Comparison of ENCODE assay signal across 9 mouse cellular contexts in genomic region chr13:20306180-20307177, GRCm38 (mm10).
DNase-seq lines count a peak whose midpoint lies in the region; ATAC-seq and TF ChIP-seq lines count a peak whose summit lies in the region.
"Had no signal": no experiment of that assay in that cellular context is flagged by ENCODE, and none has a peak within 500 bp of the region (broad histone marks: within the 10 kb centered on the region; RNA-seq: fewer than 3 reads in every experiment).

No protein-coding gene starts in this region.

- no peaks in the 10 kb centered on the region for H3K36me3 ChIP-seq in kidney, embryonic 14.5 days (ENCODE audit: control insufficient read depth, insufficient read depth, low read length)
- H3K36me3 ChIP-seq: limb, embryonic 13.5 days had no signal

- peak; percentile 35 to 49 for DNase-seq in cerebellum, adult 2 months
- no peak for DNase-seq in cerebellum, postnatal 10 days
- peak; percentile 85 for DNase-seq in 3T3-L1 (ENCODE audit: low read depth, low spot score)
- DNase-seq in left cerebral cortex, adult 2 months (ENCODE audit: extremely low spot score in 1 of 2, low spot score in 2 of 2) = peak; percentile 33 to 35
- DNase-seq in lung, postnatal 10 days = no peak
- no peak for DNase-seq in lung, postnatal 14 days

- no peak for TF ChIP-seq POLR2A in cerebellum, adult 2 months (IDR thresholded peaks at IDR 0.05; ENCODE audit: borderline replicate concordance, insufficient read depth, low read length)

- WGBS in cerebellum, adult 2 months = 32% methylated on average over 5 of the region's 5 CpGs
- WGBS in kidney, embryonic 14.5 days = 66% methylated on average over 5 of the region's 5 CpGs

- no peak overlapping the region for H3K4me2 ChIP-seq in kidney, embryonic 14.5 days (replicated peaks; ENCODE audit: low read depth, low read length)
- H3K4me2 ChIP-seq: limb, embryonic 13.5 days had no signal

- no peaks in the 10 kb centered on the region for H3K27me3 ChIP-seq in cerebellum, adult 2 months (ENCODE audit: control insufficient read depth, insufficient read depth, low read length)
- H3K27me3 ChIP-seq in kidney, embryonic 14.5 days (ENCODE audit: control insufficient read depth, insufficient read depth, low read length) = no peaks in the 10 kb centered on the region
- H3K27me3 ChIP-seq: limb, embryonic 13.5 days had no signal

- peaks cover 13% of the 10 kb centered on the region for H3K4me1 ChIP-seq in cerebellum, adult 2 months (ENCODE audit: control insufficient read depth, insufficient read depth, low read length)
- H3K4me1 ChIP-seq in kidney, embryonic 14.5 days (ENCODE audit: control insufficient read depth, insufficient read depth, low read length) = no peaks in the 10 kb centered on the region
- H3K4me1 ChIP-seq: limb, embryonic 13.5 days had no signal

- no peak overlapping the region for H3K9ac ChIP-seq in kidney, embryonic 14.5 days (ENCODE audit: low read depth, low read length)
- H3K9ac ChIP-seq: limb, embryonic 13.5 days had no signal

- no peak overlapping the region for H3K4me3 ChIP-seq in cerebellum, adult 2 months (replicated peaks; ENCODE audit: insufficient read depth, low read depth, low read length)
- no peak overlapping the region for H3K4me3 ChIP-seq in left cerebral cortex, adult 2 months
- H3K4me3 ChIP-seq in kidney, embryonic 14.5 days (ENCODE audit: low read length) = no peak overlapping the region
- H3K4me3 ChIP-seq: limb, embryonic 13.5 days had no signal

- intact Hi-C loops in left cerebral cortex, adult 2 months (cut with DNase I) = loop anchor here (2.0 to 5.0 kb wide), 2 partner anchors 126 to 296 kb away; no protein-coding TSS in a partner anchor

- no peak for TF ChIP-seq CTCF in cerebellum, adult 2 months (IDR thresholded peaks at IDR 0.05; ENCODE audit: borderline replicate concordance, insufficient read depth, low read depth, low read length)
- TF ChIP-seq CTCF in left cerebral cortex, adult 2 months (IDR thresholded peaks at IDR 0.05) = no peak

- no peak overlapping the region for H3K27ac ChIP-seq in cerebellum, adult 2 months (ENCODE audit: insufficient read depth, low read length)
- peak overlapping the region; percentile 73 for H3K27ac ChIP-seq in left cerebral cortex, adult 2 months
- no peak overlapping the region for H3K27ac ChIP-seq in kidney, embryonic 14.5 days (ENCODE audit: low read depth, low read length)
- H3K27ac ChIP-seq: limb, embryonic 13.5 days had no signal

- ATAC-seq in frontal cortex, adult (ENCODE audit: low TSS enrichment) = peak; percentile 87
- no peak for ATAC-seq in kidney, embryonic 14.5 days (ENCODE audit: low FRiP score, low TSS enrichment)

- H3K9me3 ChIP-seq in kidney, embryonic 14.5 days (ENCODE audit: control insufficient read depth, low read length) = no peaks in the 10 kb centered on the region
- H3K9me3 ChIP-seq: limb, embryonic 13.5 days had no signal

Comparison
In these comparisons a context has a peak if more than half of its experiments do, and no peak if none do; other contexts are left out.
1. DNase-seq: peak in cerebellum, adult 2 months (2 of 2), 3T3-L1 (single experiment) and left cerebral cortex, adult 2 months (2 of 2); none in cerebellum, postnatal 10 days (0 of 2), lung, postnatal 10 days (single experiment) and lung, postnatal 14 days (single experiment).